Mouse (Mus musculus) small intestine, adult 2 months (tissue): ENCODE results near the gene 1700003E16Rik.

ENCODE experiments used
- CTCF ChIP-seq: fragments of 200-500 bp; IDR thresholded peaks from 2 replicates; pipeline ENCODE4 v1.5.1; 2012; ENCODE audit warnings: low read depth, mild to moderate bottlenecking, control low read depth, inconsistent platforms, low read length, moderate library complexity, mixed read lengths; ENCODE audit not compliant: insufficient replicate concordance, insufficient read length; ENCODE audit errors: extremely low read depth
- POLR2A ChIP-seq: fragments of 200-500 bp; IDR thresholded peaks from 2 replicates; pipeline ENCODE4 v1.6.1; 2012; ENCODE audit warnings: low read depth, mild to moderate bottlenecking, control low read depth, inconsistent platforms, low read length, moderate library complexity

GRCm38 (mm10) chr6:83117616-83118015 is 38.6 kb upstream of the 1700003E16Rik start:
- TF ChIP-seq CTCF (no peak), POLR2A (no peak)
